Mouse (Mus musculus) liver, embryonic 13.5 days (tissue): ENCODE data around the gene Serpina3i. TPM values are rescaled to one million over a fixed set of nuclear protein-coding genes. Genes with fewer than 3 reads are reported as not detected.

Source experiments
- ATAC-seq: fragments of 200-750 bp; cut with Nextera tagmentation; 2 replicates; pipeline ENCODE4 v1.8.0; 2017; ENCODE audit warnings: low read depth, mild to moderate bottlenecking, moderate number of reproducible peaks, moderate library complexity
- DNase-seq: peaks from one replicate; pipeline ENCODE4 v3.0.0; 2022
- H3K27ac ChIP-seq: fragments of 300-500 bp; sonication (generic); 2 replicates; pipeline ENCODE4 v1.5.1; 2015; ENCODE audit warnings: moderate library complexity, mild to moderate bottlenecking, inconsistent platforms
- H3K27me3 ChIP-seq: fragments of 300-500 bp; sonication (generic); 2 replicates; pipeline ENCODE4 v1.6.1; 2015; ENCODE audit warnings: mild to moderate bottlenecking, inconsistent platforms
- H3K36me3 ChIP-seq: fragments of 300-500 bp; sonication (generic); 2 replicates; pipeline ENCODE4 v1.6.1; 2015; ENCODE audit warnings: mild to moderate bottlenecking, inconsistent platforms
- H3K4me1 ChIP-seq: fragments of 300-500 bp; sonication (generic); replicated peaks from 2 replicates; pipeline ENCODE4 v1.6.1; 2015; ENCODE audit warnings: inconsistent platforms
- H3K4me2 ChIP-seq: fragments of 300-500 bp; sonication (generic); 2 replicates; pipeline ENCODE4 v1.6.1; 2015; ENCODE audit warnings: inconsistent platforms, mild to moderate bottlenecking, moderate library complexity
- H3K4me3 ChIP-seq: fragments of 300-500 bp; sonication (generic); replicated peaks from 2 replicates; pipeline ENCODE4 v1.5.1; 2015; ENCODE audit warnings: mild to moderate bottlenecking, inconsistent platforms
- H3K9ac ChIP-seq: fragments of 300-500 bp; sonication (generic); 2 replicates; pipeline ENCODE4 v1.6.1; 2015; ENCODE audit warnings: mild to moderate bottlenecking, inconsistent platforms
- H3K9me3 ChIP-seq: fragments of 300-500 bp; sonication (generic); replicated peaks from 2 replicates; pipeline ENCODE4 v1.6.1; 2016; ENCODE audit warnings: inconsistent platforms
- WGBS: fragments of 180-500 bp; shearing (Covaris S2); methylation state at CpG from one replicate; pipeline ENCODE4 v1.1.7; 2015; ENCODE audit not compliant: insufficient replicate concordance; 5-methylcytosine and 5-hydroxymethylcytosine counted together
- polyA plus RNA-seq: library from polyadenylated mRNA; unstranded; fragments of >200 nt; fragmentation: Nextera tagmentation; extraction: Ambion mirVana; gene quantifications from 2 replicates; pipeline ENCODE4 v1.2.1, GENCODE M21; 2015

The Serpina3i gene
- polyA plus RNA-seq, 1 experiment from 2014 or later = 0.12 TPM

GRCm38 (mm10) chr12:104305991-104306390 lies 43.1 kb downstream of the Serpina3i start:
- no peak for ATAC-seq
- H3K9ac ChIP-seq = no peak overlapping the region

DNA sequence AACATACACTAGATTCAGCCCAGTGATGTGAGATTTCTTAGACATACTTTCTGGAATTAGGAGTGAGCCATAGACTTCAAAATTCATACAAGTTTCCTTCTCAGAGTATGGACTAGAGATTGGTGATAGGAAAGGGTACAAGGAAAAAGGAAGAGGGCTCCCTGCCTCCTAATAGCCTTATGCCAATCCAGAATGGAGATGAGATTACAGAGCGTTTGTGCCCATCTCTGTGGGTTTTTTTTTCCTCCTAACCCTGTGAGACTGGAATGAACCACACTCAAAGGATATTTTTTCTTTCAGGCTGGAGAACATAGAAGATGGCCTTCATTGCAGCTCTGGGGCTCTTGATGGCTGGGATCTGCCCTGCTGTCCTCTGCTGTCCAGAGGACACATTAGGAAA lies 51.3 kb downstream of the Serpina3i start, which contains the start of gene Serpina3j:
TSS of gene Serpina3j (plus strand) at position 301 of the 400 bp plus-strand sequence.
- Histone ChIP-seq H3K9ac (no peak within 1 kb of the TSS), H3K4me3 (no peak within 1 kb of the TSS), H3K27me3 (no peaks in the 10 kb centered on the region), H3K4me1 (no peaks in the 10 kb centered on the region), H3K36me3 (no peaks in the 10 kb centered on the region), H3K9me3 (no peaks in the 10 kb centered on the region), H3K27ac (no peak within 1 kb of the TSS), H3K4me2 (no peak within 1 kb of the TSS)
- DNase-seq (no peak), ATAC-seq (no peak)
- WGBS = 53% methylated on average over 1 of the region's 1 CpGs

More at GRCm38 (mm10) chr12:104305991-104306390, 43.1 kb downstream of the Serpina3i start:
- Histone ChIP-seq H3K9me3 (no peaks in the 10 kb centered on the region), H3K4me1 (no peaks in the 10 kb centered on the region), H3K4me3 (no peak overlapping the region), H3K4me2 (no peak overlapping the region), H3K27ac (no peak overlapping the region), H3K27me3 (no peaks in the 10 kb centered on the region), H3K36me3 (no peaks in the 10 kb centered on the region)
- no peak for DNase-seq
- WGBS = 65% methylated on average over 4 of the region's 4 CpGs

Other genes starting within 250 kb of the Serpina3i start
- not detected in 2 replicates for gene Serpina9, start 249.4 kb upstream of the Serpina3i start, polyA plus RNA-seq
- gene Serpina12, start 218.7 kb upstream of the Serpina3i start, polyA plus RNA-seq = 0.06 TPM in 1 of 2 replicates, not detected in the other
- gene Serpina5, start 162.0 kb upstream of the Serpina3i start, polyA plus RNA-seq = 0.05 TPM in 1 of 2 replicates, not detected in the other
- gene Serpina3a, start 150.4 kb upstream of the Serpina3i start, polyA plus RNA-seq = not detected in 2 replicates
- 0.06 and 0.20 TPM in 2 replicates for gene Serpina3b, start 135.1 kb upstream of the Serpina3i start, polyA plus RNA-seq
- gene Serpina3c, start 109.3 kb upstream of the Serpina3i start, polyA plus RNA-seq = not detected in 2 replicates
- 0.17 and 0.20 TPM in 2 replicates for gene Serpina3f, start 48.6 kb upstream of the Serpina3i start, polyA plus RNA-seq
- 1.4 and 1.9 TPM in 2 replicates for gene Serpina3g, start 26.9 kb upstream of the Serpina3i start, polyA plus RNA-seq
- not detected in 2 replicates for gene Serpina3j, start 51.4 kb downstream of the Serpina3i start, polyA plus RNA-seq
- gene Serpina3k, start 75.4 kb downstream of the Serpina3i start, polyA plus RNA-seq = not detected in 2 replicates
- 0.06 TPM in 1 of 2 replicates, not detected in the other for gene Serpina3m, start 75.4 kb downstream of the Serpina3i start, polyA plus RNA-seq
- gene Serpina3n, start 143.6 kb downstream of the Serpina3i start, polyA plus RNA-seq = 0.06 and 0.12 TPM in 2 replicates
- 0.08 and 0.12 TPM in 2 replicates for gene Gsc, start 210.2 kb downstream of the Serpina3i start, polyA plus RNA-seq